Mouse (Mus musculus) heart, postnatal 10 days (tissue): ENCODE results near the gene Slc23a2. TPM values are rescaled to one million over a fixed set of nuclear protein-coding genes. Genes with fewer than 3 reads are reported as not detected.

Experiments used
- DNase-seq, 2 experiments: peaks; one replicate each; pipeline ENCODE4 v3.0.0; 2021
- intact Hi-C: fragments of 180-260 bp; cut with DNase I; formaldehyde crosslinking; loops from one replicate; pipeline ENCODE4 v1.15.1; 2025
- total RNA-seq, 2 experiments: library from RNA; stranded (reverse); gene quantifications; 2 replicates each; pipeline ENCODE4 v1.2.3; 2021

Slc23a2 gene
- total RNA-seq, 2 experiments from 2014 or later, result 18.7 to 22.6 TPM

GRCm38 (mm10) chr2:132102505-132103130 is 42.3 kb downstream of the Slc23a2 start:
- DNase-seq, result no peak
- intact Hi-C loops, result no loop called here

DNA sequence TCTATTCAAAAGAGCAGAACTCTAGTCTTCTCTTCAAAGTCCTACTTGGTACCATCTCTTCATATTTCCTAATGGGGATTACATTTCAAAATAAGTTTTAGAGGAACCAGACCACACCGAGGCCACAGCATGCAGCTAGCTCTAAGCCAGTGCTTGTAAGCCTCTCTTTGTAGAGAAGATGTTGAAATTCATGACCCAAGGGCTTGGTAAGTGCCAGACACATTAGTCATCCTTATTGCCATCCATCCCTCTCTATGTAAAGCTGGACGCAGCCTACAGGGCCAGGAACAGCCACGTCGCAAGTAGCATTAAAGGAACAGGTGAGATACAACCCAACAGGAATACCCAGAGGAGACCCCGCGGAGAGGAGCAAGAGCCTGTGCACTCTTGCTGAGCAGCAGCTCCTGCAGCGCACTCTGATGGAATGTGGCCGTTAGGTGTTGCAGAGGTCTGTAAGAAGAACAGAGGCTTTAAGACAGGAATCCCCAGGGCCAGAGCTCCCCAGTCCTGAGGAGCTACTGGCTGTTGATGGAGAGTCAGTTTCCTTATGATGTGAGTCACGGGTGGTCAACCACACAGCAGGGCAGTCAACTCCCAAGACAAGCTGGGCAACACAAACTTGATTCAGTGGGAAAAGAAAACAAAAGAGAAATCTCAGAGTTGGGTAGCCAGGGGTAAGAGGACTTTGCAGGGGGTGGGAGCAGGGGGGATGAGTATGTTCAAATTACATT is 45.8 kb downstream of the Slc23a2 start:
- intact Hi-C loops, result no loop called here
- DNase-seq, result no peak

GRCm38 (mm10) chr2:132098365-132098764 is 46.5 kb downstream of the Slc23a2 start:
- DNase-seq, result no peak
- intact Hi-C loops, result no loop called here

DNA sequence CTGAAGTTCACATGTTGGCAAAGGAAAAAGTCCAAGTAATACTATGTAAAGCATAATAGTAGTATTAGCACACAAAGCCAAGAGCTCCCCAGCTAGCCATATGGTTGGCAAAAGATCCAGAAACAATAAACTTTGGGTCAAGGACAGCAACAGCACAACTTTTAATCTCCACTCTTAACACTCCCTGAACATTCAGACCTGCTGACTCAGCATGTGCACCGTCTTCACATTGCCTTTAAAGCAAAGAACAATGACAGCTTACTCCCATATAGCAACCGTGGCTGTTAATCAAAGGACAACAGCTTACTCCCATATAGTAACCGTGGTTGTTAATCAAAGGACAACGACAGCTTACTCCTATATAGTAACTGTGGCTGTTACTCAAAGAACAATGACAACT is 48.3 kb downstream of the Slc23a2 start:
- intact Hi-C loops, result no loop called here
- DNase-seq, result no peak

DNA sequence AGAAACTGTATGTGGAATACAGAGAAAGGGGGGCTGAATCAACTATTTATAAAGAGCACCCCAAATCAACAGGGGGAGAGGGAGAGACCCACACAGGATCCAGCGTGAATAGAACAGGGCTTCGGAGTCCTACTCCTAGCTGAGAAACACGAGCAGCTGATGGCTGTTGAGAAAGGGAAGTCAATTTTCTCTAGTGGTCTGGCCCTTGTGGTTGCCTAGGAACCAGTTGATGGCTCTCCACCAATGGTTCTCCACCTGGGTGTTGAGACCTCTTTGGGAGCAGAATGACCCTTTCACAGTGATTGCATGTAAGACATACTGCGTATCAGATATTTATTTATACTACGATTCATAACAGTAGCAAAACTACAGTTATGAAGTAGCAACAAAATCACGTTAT is 49.1 kb downstream of the Slc23a2 start:
- DNase-seq, result no peak

GRCm38 (mm10) chr2:132094441-132095230 is 50.3 kb downstream of the Slc23a2 start:
- intact Hi-C loops, result no loop called here
- peak; percentile 48 to 51 for DNase-seq

More for the DNA sequence above, 49.1 kb downstream of the Slc23a2 start:
- intact Hi-C loops, result no loop called here

DNA sequence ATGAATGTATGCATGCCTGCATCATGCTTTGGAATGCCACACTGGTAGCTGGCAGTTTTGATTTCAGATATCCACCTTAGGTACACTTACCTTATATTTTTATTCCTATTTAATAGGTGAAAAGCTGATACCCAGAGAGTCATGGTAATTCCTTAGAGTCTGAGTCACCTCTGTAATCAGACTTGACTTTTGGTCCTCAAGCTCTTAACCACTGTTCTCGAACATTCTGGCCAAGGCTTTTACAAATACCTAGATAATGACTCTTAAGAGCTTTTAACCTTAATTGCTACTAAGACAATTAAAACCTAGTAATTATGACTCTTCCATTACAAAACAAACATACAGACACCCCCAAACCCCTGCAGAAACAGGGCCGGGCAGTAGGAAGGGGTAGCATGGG is 51.2 kb downstream of the Slc23a2 start:
- intact Hi-C loops, result no loop called here
- DNase-seq, result no peak

DNA sequence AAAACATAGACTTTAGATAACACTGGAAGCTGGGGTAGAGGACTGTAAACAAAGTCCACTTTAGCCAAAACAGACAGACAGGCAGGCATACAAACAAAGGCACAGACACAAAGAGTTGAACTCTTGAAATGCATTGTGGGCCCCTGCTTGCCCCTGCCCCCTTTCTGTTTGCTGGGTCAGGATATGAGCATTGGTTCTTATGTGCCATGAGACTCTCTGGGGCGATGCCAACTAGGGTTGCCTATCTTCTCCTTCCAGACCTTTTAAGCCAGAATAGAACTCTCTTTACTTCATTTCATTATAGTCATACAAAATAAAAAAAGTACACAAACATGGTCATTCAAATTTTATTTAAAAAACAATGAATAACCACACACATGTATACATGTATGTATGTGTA is 51.6 kb downstream of the Slc23a2 start:
- intact Hi-C loops, result no loop called here
- DNase-seq, result no peak

DNA sequence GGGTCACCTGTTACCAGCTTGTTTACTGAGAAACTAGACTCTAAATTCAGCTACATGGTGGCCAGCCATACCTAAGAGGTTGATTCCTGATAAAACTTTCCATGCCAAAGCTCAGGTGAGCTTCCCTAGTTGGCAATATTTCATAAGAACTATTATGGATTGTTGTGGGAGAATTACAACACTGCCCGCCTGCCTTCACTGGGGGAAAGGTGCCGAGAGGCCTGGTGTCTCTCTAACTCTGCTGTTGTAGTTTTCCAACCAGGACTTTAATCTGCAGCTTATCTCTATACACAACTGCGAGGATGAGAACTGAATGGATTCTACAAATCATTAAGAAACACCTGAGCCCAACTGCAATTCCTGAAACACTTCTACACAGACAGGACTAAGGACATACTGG is 52.2 kb downstream of the Slc23a2 start:
- intact Hi-C loops, result no loop called here
- DNase-seq, result no peak

DNA sequence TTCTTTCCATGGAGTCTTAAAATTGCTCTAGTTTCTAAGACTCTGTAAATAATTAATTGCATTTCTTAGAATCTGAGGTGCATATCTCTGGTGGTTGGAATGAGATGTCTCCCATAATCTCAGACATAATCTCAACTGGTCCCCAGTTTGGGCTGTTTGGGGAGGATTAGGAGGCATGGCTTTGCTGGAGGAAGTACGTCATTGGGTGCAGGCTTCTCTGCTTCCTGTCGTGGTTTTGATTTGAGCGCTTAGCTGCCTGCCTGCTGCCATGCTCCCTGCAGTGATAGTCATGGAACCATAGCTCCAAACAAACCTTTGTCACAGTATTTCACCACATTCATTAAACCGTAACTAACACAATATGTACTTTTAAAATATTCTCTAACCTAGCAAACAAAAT is 53.2 kb downstream of the Slc23a2 start:
- intact Hi-C loops, result no loop called here
- DNase-seq, result no peak

GRCm38 (mm10) chr2:132084813-132085212 is 60.1 kb downstream of the Slc23a2 start:
- no peak for DNase-seq
- intact Hi-C loops, result no loop called here

GRCm38 (mm10) chr2:132084396-132084795 is 60.5 kb downstream of the Slc23a2 start:
- intact Hi-C loops, result no loop called here
- DNase-seq, result no peak

- peak; percentile 75 to 79 for DNase-seq
- intact Hi-C loops, result no loop called here
Measured at GRCm38 (mm10) chr2:132079139-132079538, 65.8 kb downstream of the Slc23a2 start.

DNA sequence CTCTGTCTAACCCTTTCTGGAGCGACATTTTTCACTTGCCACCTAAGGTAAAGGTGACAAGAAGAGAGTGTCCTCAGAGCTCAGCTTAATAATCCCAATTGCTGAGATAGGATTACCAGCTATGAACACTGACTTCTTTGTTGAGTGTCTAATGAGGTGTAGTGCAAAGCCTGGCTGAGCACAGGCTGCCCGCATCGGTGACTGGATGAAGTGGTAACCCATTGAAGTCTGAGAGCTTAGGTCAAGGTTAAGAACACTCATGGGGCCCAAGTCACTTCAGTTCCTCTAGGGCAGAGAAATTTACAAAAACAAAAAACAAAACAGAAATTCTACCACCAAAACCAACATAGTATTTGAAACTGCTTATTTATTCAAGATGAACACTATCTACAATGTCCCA is 71.9 kb downstream of the Slc23a2 start:
- intact Hi-C loops, result no loop called here
- DNase-seq, result no peak

DNA sequence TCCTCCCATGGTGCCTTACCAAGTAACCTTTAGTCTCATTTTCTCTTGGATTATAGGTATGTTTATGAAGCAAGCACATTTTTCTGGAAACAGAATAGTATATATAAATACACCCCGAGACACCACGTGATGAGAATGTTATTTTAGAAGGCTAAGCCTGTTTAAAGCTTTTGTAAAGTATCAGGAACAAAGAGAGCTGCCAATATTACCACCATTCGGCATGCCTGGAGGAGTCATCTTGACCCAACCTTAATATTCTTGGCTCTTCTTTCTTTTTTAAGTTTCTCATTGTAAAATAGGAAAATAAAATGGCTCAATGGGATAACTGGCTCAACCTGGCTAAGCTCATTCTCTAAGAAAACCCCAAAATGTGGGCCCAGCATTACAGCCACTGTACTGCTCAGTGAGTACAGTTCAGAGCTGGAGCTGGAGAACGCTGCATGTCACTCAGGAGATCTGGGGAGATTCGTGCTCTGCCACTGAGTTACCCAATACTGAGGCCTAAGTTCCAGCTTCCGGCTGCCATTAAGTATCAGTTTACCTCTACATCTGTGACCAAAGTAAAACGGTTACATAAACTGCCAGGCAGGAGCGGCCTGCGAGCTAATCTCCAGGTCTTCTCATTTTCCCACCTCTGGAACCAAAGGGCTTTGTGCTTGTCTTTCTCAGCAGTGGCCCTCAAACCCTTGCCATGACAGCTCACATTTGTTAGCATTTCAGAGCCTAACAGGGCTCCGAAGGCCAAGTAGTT is 74.7 kb downstream of the Slc23a2 start:
- no peak for DNase-seq
- intact Hi-C loops, result no loop called here

- DNase-seq, result no peak
- intact Hi-C loops, result loop anchor here (5.0 kb wide), 1 partner anchor 247 kb away; no protein-coding TSS in a partner anchor
Measured at GRCm38 (mm10) chr2:132064185-132064831, 80.6 kb downstream of the Slc23a2 start.

GRCm38 (mm10) chr2:132063776-132064175 is 81.1 kb downstream of the Slc23a2 start:
- intact Hi-C loops, result loop anchor here (2.0 to 5.0 kb wide), 2 partner anchors 47 to 246 kb away; no protein-coding TSS in a partner anchor
- DNase-seq, result no peak

GRCm38 (mm10) chr2:132061884-132062283 is 83.0 kb downstream of the Slc23a2 start:
- DNase-seq, result no peak
- intact Hi-C loops, result loop anchor here (2.0 to 5.0 kb wide), 3 partner anchors 49 to 245 kb away; no protein-coding TSS in a partner anchor

DNA sequence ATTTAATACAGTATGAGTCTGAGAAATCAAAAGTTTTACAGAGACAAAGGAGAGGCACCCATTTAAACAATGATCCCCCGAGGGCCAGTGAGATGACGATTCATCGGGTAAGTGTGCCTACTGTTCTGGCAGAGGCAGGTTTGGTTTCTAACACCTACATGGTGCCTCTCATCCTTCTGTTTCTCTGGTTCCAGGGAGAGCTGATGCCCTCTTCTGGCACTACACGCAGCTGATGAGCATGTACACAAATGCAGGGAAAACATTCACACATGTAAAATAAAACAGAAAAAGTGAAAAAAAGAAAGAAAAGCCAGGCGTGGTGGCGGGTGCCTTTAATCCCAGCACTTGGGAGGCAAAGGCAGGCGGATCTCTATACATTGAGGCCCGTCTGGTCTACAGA is 85.0 kb downstream of the Slc23a2 start:
- intact Hi-C loops, result loop anchor here (2.0 to 5.0 kb wide), 2 partner anchors 77 to 243 kb away; no protein-coding TSS in a partner anchor
- no peak for DNase-seq

DNA sequence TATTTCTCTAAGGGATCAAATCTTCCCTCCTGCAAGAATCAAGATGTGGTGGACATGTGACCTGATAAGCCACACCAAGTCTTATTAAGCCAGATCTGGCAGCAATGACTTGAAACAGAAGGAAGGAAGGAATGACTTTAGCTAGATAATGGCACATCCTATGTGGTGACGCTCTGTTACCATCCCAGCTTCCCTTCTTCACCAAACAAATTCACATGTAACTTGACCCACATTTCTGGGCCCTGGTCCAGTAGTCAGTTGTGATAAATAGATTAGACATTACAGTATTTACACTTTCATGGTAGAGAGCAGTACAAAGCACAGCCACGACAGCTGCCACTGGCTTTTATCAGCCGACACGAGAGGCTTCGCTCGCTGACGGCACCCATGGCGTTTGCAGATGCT is 89.6 kb downstream of the Slc23a2 start:
- intact Hi-C loops, result no loop called here
- no peak for DNase-seq
